Mouse (Mus musculus) heart, embryonic 14.5 days (tissue): Measurements from ENCODE around the gene Ugt1a2. TPM values are rescaled to one million over a fixed set of nuclear protein-coding genes. Genes with fewer than 3 reads are reported as not detected.

Experiments used
- ATAC-seq: fragments of 200-750 bp; cut with Nextera tagmentation; 2 replicates; pipeline ENCODE4 v1.8.0; 2017; ENCODE audit warnings: low read depth, moderate TSS enrichment; ENCODE audit not compliant: insufficient number of reproducible peaks, insufficient read depth, low FRiP score
- H3K27ac ChIP-seq, 2 experiments: fragments of 200-500 bp in 1 of 2; fragments of 300-500 bp in 1 of 2; sonication (generic) in 1 of 2; replicated peaks in 1 of 2; 2 replicates each; pipeline ENCODE4 v1.5.1; 2012 to 2014; ENCODE audit warnings: low read depth in 2 of 2, low read length in 2 of 2, control low read depth in 1 of 2, mild to moderate bottlenecking in 1 of 2, mixed read lengths in 1 of 2; ENCODE audit not compliant: control insufficient read depth in 1 of 2, insufficient read depth in 1 of 2
- H3K27me3 ChIP-seq: fragments of 300-500 bp; sonication (generic); 2 replicates; pipeline ENCODE4 v1.6.1; 2014; ENCODE audit warnings: mild to moderate bottlenecking, low read length, control low read depth; ENCODE audit not compliant: control insufficient read depth, insufficient read depth
- H3K36me3 ChIP-seq: fragments of 300-500 bp; sonication (generic); 2 replicates; pipeline ENCODE4 v1.6.1; 2014; ENCODE audit warnings: mild to moderate bottlenecking, control low read depth, low read length, mixed read lengths; ENCODE audit not compliant: control insufficient read depth, insufficient read depth
- H3K4me1 ChIP-seq, 2 experiments: fragments of 200-500 bp in 1 of 2; fragments of 300-500 bp in 1 of 2; sonication (generic) in 1 of 2; 2 replicates each; pipeline ENCODE4 v1.6.1; 2012 to 2014; ENCODE audit warnings: low read length in 2 of 2, control low read depth in 1 of 2, mixed read lengths in 1 of 2; ENCODE audit not compliant: control insufficient read depth in 2 of 2, insufficient read depth in 2 of 2
- H3K4me2 ChIP-seq: fragments of 300-500 bp; sonication (generic); 2 replicates; pipeline ENCODE4 v1.6.1; 2014; ENCODE audit warnings: mild to moderate bottlenecking, low read length
- H3K4me3 ChIP-seq, 2 experiments: fragments of 200-500 bp in 1 of 2; fragments of 300-500 bp in 1 of 2; sonication (generic) in 1 of 2; 2 replicates each; pipeline ENCODE4 v1.5.1; 2012 to 2014; ENCODE audit warnings: low read length in 2 of 2, mild to moderate bottlenecking in 2 of 2, control low read depth in 1 of 2, low read depth in 1 of 2, moderate library complexity in 1 of 2; ENCODE audit not compliant: control insufficient read depth in 1 of 2, insufficient read depth in 1 of 2
- H3K9ac ChIP-seq: fragments of 300-500 bp; sonication (generic); 2 replicates; pipeline ENCODE4 v1.6.1; 2014; ENCODE audit warnings: mild to moderate bottlenecking, low read length
- H3K9me3 ChIP-seq: fragments of 300-500 bp; sonication (generic); 2 replicates; pipeline ENCODE4 v1.6.1; 2016; ENCODE audit warnings: low read length, control low read depth; ENCODE audit not compliant: control insufficient read depth
- WGBS: fragments of 180-500 bp; shearing (Covaris S2); extraction: QIAGEN DNeasy Blood & Tissue Kit; methylation state at CpG from one replicate; pipeline ENCODE4 v1.1.7; 2014; 5-methylcytosine and 5-hydroxymethylcytosine counted together
- polyA plus RNA-seq: library from polyadenylated mRNA; unstranded; fragments of >200 nt; fragmentation: Nextera tagmentation; extraction: Ambion mirVana; gene quantifications from 2 replicates; pipeline ENCODE4 v1.2.1, GENCODE M21; 2014

Gene Ugt1a2
- polyA plus RNA-seq, 1 experiment from 2014 or later: not detected

GRCm38 (mm10) chr1:88254793-88255465 lies 54.5 kb downstream of the Ugt1a2 start:
- H3K4me2 ChIP-seq: no peak overlapping the region
- ATAC-seq: peak; percentile 1; the same call in 1 of the 2 replicates
- no peaks in the 10 kb centered on the region for H3K36me3 ChIP-seq
- H3K4me1 ChIP-seq: peaks cover 6 to 7% of the 10 kb centered on the region in 2 experiments
- H3K27ac ChIP-seq: no peak overlapping the region
- peaks cover 68% of the 10 kb centered on the region for H3K9me3 ChIP-seq
- WGBS: 76% methylated on average over 12 of the region's 12 CpGs
- no peaks in the 10 kb centered on the region for H3K27me3 ChIP-seq
- H3K4me3 ChIP-seq: no peak overlapping the region
- no peak overlapping the region for H3K9ac ChIP-seq

GRCm38 (mm10) chr1:88255466-88255857 lies 55.1 kb downstream of the Ugt1a2 start:
- H3K9ac ChIP-seq: no peak overlapping the region
- 54% methylated on average over 2 of the region's 2 CpGs for WGBS
- no peak overlapping the region for H3K4me3 ChIP-seq
- H3K27me3 ChIP-seq: no peaks in the 10 kb centered on the region
- H3K36me3 ChIP-seq: peaks cover 5% of the 10 kb centered on the region; the same call in 1 of the 2 replicates
- H3K4me2 ChIP-seq: no peak overlapping the region
- H3K9me3 ChIP-seq: peaks cover 63% of the 10 kb centered on the region
- H3K27ac ChIP-seq: no peak overlapping the region
- peaks cover 6 to 7% of the 10 kb centered on the region in 2 experiments for H3K4me1 ChIP-seq
- peak; percentile 0; the same call in 1 of the 2 replicates for ATAC-seq

GRCm38 (mm10) chr1:88255989-88256754 lies 55.8 kb downstream of the Ugt1a2 start:
- H3K27me3 ChIP-seq: no peaks in the 10 kb centered on the region
- no peak overlapping the region for H3K4me2 ChIP-seq
- H3K4me1 ChIP-seq: peaks cover 6 to 7% of the 10 kb centered on the region in 2 experiments
- no peak overlapping the region for H3K4me3 ChIP-seq
- WGBS: 74% methylated on average over 13 of the region's 13 CpGs
- H3K36me3 ChIP-seq: peaks cover 12% of the 10 kb centered on the region
- H3K27ac ChIP-seq: no peak overlapping the region
- no peak for ATAC-seq
- no peak overlapping the region for H3K9ac ChIP-seq
- H3K9me3 ChIP-seq: peaks cover 56% of the 10 kb centered on the region

GRCm38 (mm10) chr1:88256886-88257663 lies 56.7 kb downstream of the Ugt1a2 start:
- peaks cover 50% of the 10 kb centered on the region for H3K9me3 ChIP-seq
- no peak overlapping the region for H3K4me3 ChIP-seq
- no peak overlapping the region for H3K9ac ChIP-seq
- H3K36me3 ChIP-seq: peaks cover 21% of the 10 kb centered on the region
- H3K27me3 ChIP-seq: no peaks in the 10 kb centered on the region
- ATAC-seq: no peak
- peaks cover 7 to 12% of the 10 kb centered on the region in 2 experiments for H3K4me1 ChIP-seq
- H3K4me2 ChIP-seq: no peak overlapping the region
- WGBS: 71% methylated on average over 10 of the region's 10 CpGs
- H3K27ac ChIP-seq: no peak overlapping the region

- 76% methylated on average over 6 of the region's 6 CpGs for WGBS
- no peak for ATAC-seq
- Histone ChIP-seq H3K27me3 (no peaks in the 10 kb centered on the region), H3K36me3 (peaks cover 27% of the 10 kb centered on the region), H3K9me3 (peaks cover 44% of the 10 kb centered on the region), H3K27ac (no peak overlapping the region), H3K4me2 (no peak overlapping the region), H3K9ac (no peak overlapping the region), H3K4me1 (peaks cover 7 to 18% of the 10 kb centered on the region in 2 experiments), H3K4me3 (no peak overlapping the region)
Measured at GRCm38 (mm10) chr1:88257681-88258080, 57.3 kb downstream of the Ugt1a2 start.

- H3K4me2 ChIP-seq: no peak overlapping the region
- no peak overlapping the region for H3K9ac ChIP-seq
- no peaks in the 10 kb centered on the region for H3K27me3 ChIP-seq
- peaks cover 7 to 22% of the 10 kb centered on the region in 2 experiments for H3K4me1 ChIP-seq
- H3K36me3 ChIP-seq: peaks cover 34% of the 10 kb centered on the region
- H3K4me3 ChIP-seq: no peak overlapping the region
- H3K27ac ChIP-seq: no peak overlapping the region
- no peak for ATAC-seq
- WGBS: 68% methylated on average over 6 of the region's 6 CpGs
- H3K9me3 ChIP-seq: peaks cover 37% of the 10 kb centered on the region
Measured at GRCm38 (mm10) chr1:88258361-88258760, 58.0 kb downstream of the Ugt1a2 start.

GRCm38 (mm10) chr1:88258881-88259642 lies 58.7 kb downstream of the Ugt1a2 start:
- Histone ChIP-seq H3K36me3 (peaks cover 41% of the 10 kb centered on the region), H3K9me3 (peaks cover 30% of the 10 kb centered on the region), H3K4me1 (peaks cover 7 to 22% of the 10 kb centered on the region in 2 experiments), H3K9ac (0 out of 2 replicates have a peak overlapping the region, but pooled peaks have one; percentile 1), H3K4me3 (no peak overlapping the region), H3K27me3 (no peaks in the 10 kb centered on the region), H3K4me2 (no peak overlapping the region), H3K27ac (no peak overlapping the region)
- no peak for ATAC-seq
- 64% methylated on average over 8 of the region's 8 CpGs for WGBS
